18 mouse cellular contexts compared by ENCODE assay signal in genomic region chr8:66867679-66868078, GRCm38 (mm10).
"Had no signal": no experiment of that assay in that cellular context is flagged by ENCODE, and none has a peak within 500 bp of the region (broad histone marks: within the 10 kb centered on the region; RNA-seq: fewer than 3 reads in every experiment).

No protein-coding gene starts in this region.

- H3K9ac ChIP-seq: liver, embryonic 15.5 days; liver, postnatal 0 days; lung, embryonic 14.5 days; midbrain, embryonic 12.5 days; neural tube, embryonic 13.5 days; neural tube, embryonic 15.5 days had no signal

- DNase-seq: liver, postnatal 0 days; lung, embryonic 14.5 days; lung, postnatal 10 days; lung, postnatal 4 days; midbrain, embryonic 14.5 days; retina, postnatal 1 day; right cerebral cortex, postnatal 25 days; right cerebral cortex, postnatal 4 days; spleen, adult 18-20 months; thymus, adult 2 months; thymus, postnatal 25 days; thymus, postnatal 4 days had no signal

- H3K4me1 ChIP-seq: liver, embryonic 15.5 days; neural tube, embryonic 13.5 days; neural tube, embryonic 15.5 days had no signal

- H3K27me3 ChIP-seq: liver, embryonic 15.5 days; midbrain, embryonic 12.5 days; neural tube, embryonic 13.5 days; neural tube, embryonic 15.5 days had no signal

- H3K9me3 ChIP-seq: liver, embryonic 15.5 days; midbrain, embryonic 10.5 days; midbrain, embryonic 12.5 days; neural tube, embryonic 13.5 days; neural tube, embryonic 15.5 days had no signal

- H3K36me3 ChIP-seq: liver, embryonic 15.5 days; neural tube, embryonic 15.5 days had no signal

- H3K4me3 ChIP-seq: liver, embryonic 15.5 days; midbrain, embryonic 10.5 days; midbrain, embryonic 12.5 days; myocyte; neural tube, embryonic 13.5 days; neural tube, embryonic 15.5 days had no signal

- H3K27ac ChIP-seq: liver, embryonic 15.5 days; midbrain, embryonic 10.5 days; midbrain, embryonic 12.5 days; neural tube, embryonic 13.5 days; neural tube, embryonic 15.5 days had no signal
